Mouse (Mus musculus): ENCODE data around the gene Amph.

DNA sequence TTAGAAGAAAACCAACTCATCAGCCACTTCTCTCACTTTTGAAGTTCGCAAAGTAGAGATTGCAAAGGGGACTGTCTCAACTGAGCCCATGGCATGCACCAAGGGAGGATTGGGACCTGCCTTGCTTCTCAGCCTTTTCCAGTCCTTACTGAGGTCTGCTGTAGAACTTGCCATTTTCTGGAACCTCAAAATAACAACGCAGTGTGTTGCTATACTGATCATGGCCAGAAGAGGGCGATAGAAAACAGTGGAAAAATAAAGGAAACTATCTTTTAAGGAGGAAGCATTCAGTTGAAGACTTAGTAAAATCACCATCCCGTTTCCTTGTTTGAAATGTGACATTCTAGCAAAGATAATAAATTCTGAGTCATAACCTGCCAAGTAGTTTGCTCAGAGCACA lies 210.5 kb downstream of the Amph start:
- TF ChIP-seq CTCF (IDR thresholded peaks at IDR 0.05 in 2 of 3, conservative IDR thresholded peaks at IDR 0.05 in 1 of 3; ENCODE audit: control insufficient read depth in 1 of 3, insufficient read depth in 1 of 3, low read depth in 2 of 3, low read length in 3 of 3, poor library complexity in 1 of 3, severe bottlenecking in 1 of 3): peak; percentile 20 to 74 (median 70); a peak in 5 of 6 replicates
- TF ChIP-seq ZNF384 (IDR thresholded peaks at IDR 0.05; ENCODE audit: low read depth, low read length): no peak
